Mouse (Mus musculus): Measurements from ENCODE around the gene Bbof1.

GRCm38 (mm10) chr12:84450718-84451646, 42.1 kb downstream of the Bbof1 start, which contains the start of the genes Aldh6a1 and Lin52:
- TF ChIP-seq CTCF (IDR thresholded peaks at IDR 0.05; ENCODE audit: control insufficient read depth, insufficient read depth, low read length) (no peak), POLR2A (IDR thresholded peaks at IDR 0.05; ENCODE audit: borderline replicate concordance, control insufficient read depth, low read depth, low read length) (peak; percentile 96)
